Mouse (Mus musculus): ENCODE measurements around the gene Pdk1.

DNA sequence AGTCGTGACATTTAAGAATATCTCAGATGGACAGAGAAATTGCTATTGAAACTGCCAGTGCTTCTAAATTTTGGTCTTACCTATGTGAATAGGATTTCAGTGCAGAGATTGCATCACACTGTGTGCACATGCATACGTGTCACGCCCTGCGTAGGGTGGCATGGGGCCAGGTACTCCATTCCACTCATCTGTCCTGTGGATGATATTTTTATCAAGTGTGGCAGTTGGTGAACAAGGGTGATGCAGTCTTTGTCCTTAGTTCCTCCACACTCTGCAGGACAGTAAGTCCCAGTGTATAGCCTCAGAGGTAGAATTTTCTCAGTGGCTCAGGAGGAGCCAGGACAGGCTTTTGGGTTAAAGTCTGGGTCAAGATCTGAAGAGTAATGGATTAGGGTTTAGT, 36.8 kb upstream of the Pdk1 start:
- no peak for TF ChIP-seq EP300 (IDR thresholded peaks at IDR 0.05; ENCODE audit: insufficient read depth, low read depth, low read length)
- TF ChIP-seq POLR2A (IDR thresholded peaks at IDR 0.05; ENCODE audit: insufficient read depth, low read length): no peak
- TF ChIP-seq CTCF (IDR thresholded peaks at IDR 0.05; ENCODE audit: low read depth, low read length): no peak
